28 mouse cellular contexts compared by ENCODE assay signal in genomic region chr13:3910356-3910755, GRCm38 (mm10). TPM values are rescaled to one million over a fixed set of nuclear protein-coding genes. Genes with fewer than 3 reads are reported as not detected.
DNase-seq lines count a peak whose midpoint lies in the region; TF ChIP-seq lines count a peak whose summit lies in the region.
"Had no signal": no experiment of that assay in that cellular context is flagged by ENCODE, and none has a peak within 500 bp of the region (broad histone marks: within the 10 kb centered on the region; RNA-seq: fewer than 3 reads in every experiment).

No protein-coding gene starts in this region.

- intact Hi-C loops in gastrocnemius, postnatal 14 days (cut with DNase I; ENCODE audit: low total_unique reads) = no loop called here

- H3K4me3 ChIP-seq in E14TG2a.4 (replicated peaks; ENCODE audit: low read length) = peak overlapping the region; percentile 54

- peaks cover 15% of the 10 kb centered on the region for H3K4me1 ChIP-seq in E14TG2a.4 (replicated peaks; ENCODE audit: low read depth, low read length)

- DNase-seq in ES-CJ7 (ENCODE audit: low read depth, low spot score) (peak; percentile 12), R1 (ENCODE audit: low read depth, low spot score) (peak; percentile 56), ZHBTc4 (ENCODE audit: low read depth, low spot score) (peak; percentile 53)
- DNase-seq in ovary, adult 18-20 months (ENCODE audit: low spot score) = no peak
- no peak for DNase-seq in gastrocnemius, postnatal 14 days
- DNase-seq in cerebellum, postnatal 4 days (ENCODE audit: low spot score in 2 of 2) = no peak
- no peak for DNase-seq in urinary bladder, postnatal 36 days (ENCODE audit: low spot score in 2 of 2)
- DNase-seq: adrenal gland, adult 2 months; adrenal gland, adult 8-10 months; adrenal gland, postnatal 10 days; adrenal gland, postnatal 14 days; adrenal gland, postnatal 25 days; adrenal gland, postnatal 36 days; B cell, adult 2 months; cerebellum, adult 11 months; cerebellum, adult 11-12 months; cerebellum, adult 18-20 months; cerebellum, adult 2 months; cerebellum, adult 8-10 months; cerebellum, adult 9-10 months had no signal

- H3K27me3 ChIP-seq in E14TG2a.4 (ENCODE audit: insufficient read depth, low read length) = no peaks in the 10 kb centered on the region
- H3K27me3 ChIP-seq: CH12.LX, Patski had no signal

- peaks cover 43% of the 10 kb centered on the region for H3K36me3 ChIP-seq in E14TG2a.4 (ENCODE audit: insufficient read depth, low read length)

- no peak for TF ChIP-seq CTCF in E14TG2a.4 (conservative IDR thresholded peaks at IDR 0.05; ENCODE audit: low read length)

- no peaks in the 10 kb centered on the region for H3K9me3 ChIP-seq in E14TG2a.4 (ENCODE audit: low read length)
- H3K9me3 ChIP-seq: G1E had no signal

RNA-seq across cellular contexts. Expression of gene Net1, which starts 7.7 kb away (rescaled TPM):
- total RNA-seq in gastrocnemius, postnatal 14 days (2021) = 10 to 100 TPM; 32.8 to 46.3 TPM

RNA-seq across cellular contexts. Expression of gene Tubal3, which starts 7.7 kb away (rescaled TPM):
- total RNA-seq in gastrocnemius, postnatal 14 days (2021) = not detected
- total RNA-seq: adrenal gland, adult 18-20 months; adrenal gland, adult 2 months; adrenal gland, adult 8-10 months; adrenal gland, postnatal 10 days; adrenal gland, postnatal 14 days; adrenal gland, postnatal 25 days; adrenal gland, postnatal 36 days; adrenal gland, postnatal 4 days; ES-E14; MEL had no signal

RNA-seq across cellular contexts. Expression of gene Ucn3, which starts 34.8 kb away (rescaled TPM):
- total RNA-seq in gastrocnemius, postnatal 14 days (2021) = not detected
- total RNA-seq: adrenal gland, adult 18-20 months; adrenal gland, adult 2 months; adrenal gland, adult 8-10 months; adrenal gland, postnatal 10 days; adrenal gland, postnatal 14 days; adrenal gland, postnatal 25 days; adrenal gland, postnatal 36 days; CH12.LX; ES-E14; MEL had no signal

RNA-seq across cellular contexts. Expression of gene Calm5, which starts 56.4 kb away (rescaled TPM):
- not detected for total RNA-seq in gastrocnemius, postnatal 14 days (2021)
- total RNA-seq: adrenal gland, adult 18-20 months; adrenal gland, adult 2 months; adrenal gland, adult 8-10 months; adrenal gland, postnatal 10 days; adrenal gland, postnatal 14 days; adrenal gland, postnatal 25 days; adrenal gland, postnatal 36 days; adrenal gland, postnatal 4 days; CH12.LX; ES-E14; G1E; MEL had no signal

Comparison
In these comparisons a context has a peak if more than half of its experiments do, and no peak if none do; other contexts are left out.
1. DNase-seq: peak in ES-CJ7 (single experiment), R1 (single experiment) and ZHBTc4 (single experiment); none in ovary, adult 18-20 months (single experiment), gastrocnemius, postnatal 14 days (single experiment), cerebellum, postnatal 4 days (0 of 2) and urinary bladder, postnatal 36 days (0 of 2).